Mouse (Mus musculus) layer of hippocampus, adult 9-11 months (tissue): ENCODE results near the gene Mmgt2.

ENCODE experiments used
- DNase-seq: peaks from one replicate; pipeline ENCODE4 v3.0.0; 2022

Gene Mmgt2

DNA sequence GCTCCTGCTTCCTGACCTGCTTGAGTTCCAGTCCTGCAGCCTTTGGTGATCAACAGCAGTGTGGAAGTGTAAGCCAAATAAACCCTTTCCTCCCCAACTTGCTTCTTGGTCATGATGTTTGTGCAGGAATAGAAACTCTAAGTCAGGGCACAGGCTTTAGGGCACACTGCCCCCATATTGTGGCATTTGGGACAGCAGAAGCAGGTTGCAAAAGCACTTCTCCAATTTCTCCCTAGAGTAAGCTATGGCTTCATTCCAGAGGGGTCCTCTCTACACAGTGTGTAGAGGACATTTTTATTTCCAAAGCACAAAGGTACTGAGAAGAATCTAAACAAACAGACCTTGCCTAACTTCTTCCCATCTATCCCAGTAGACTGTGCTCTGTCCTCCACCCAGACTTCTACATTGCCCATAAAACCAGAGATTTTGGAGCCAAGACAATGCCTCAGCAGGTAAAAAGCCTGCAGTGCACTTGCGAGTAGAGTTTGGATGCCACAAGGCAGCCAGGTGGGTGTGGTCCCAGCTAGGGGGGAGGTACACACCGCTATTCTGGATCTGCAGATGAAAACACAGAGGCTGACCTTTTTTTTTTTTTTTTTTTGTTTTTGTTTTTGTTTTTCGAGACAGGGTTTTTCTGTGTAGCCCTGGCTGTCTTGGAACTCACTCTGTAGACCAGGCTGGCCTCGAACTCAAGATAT lies 26.7 kb upstream of the Mmgt2 start:
- DNase-seq: no peak

DNA sequence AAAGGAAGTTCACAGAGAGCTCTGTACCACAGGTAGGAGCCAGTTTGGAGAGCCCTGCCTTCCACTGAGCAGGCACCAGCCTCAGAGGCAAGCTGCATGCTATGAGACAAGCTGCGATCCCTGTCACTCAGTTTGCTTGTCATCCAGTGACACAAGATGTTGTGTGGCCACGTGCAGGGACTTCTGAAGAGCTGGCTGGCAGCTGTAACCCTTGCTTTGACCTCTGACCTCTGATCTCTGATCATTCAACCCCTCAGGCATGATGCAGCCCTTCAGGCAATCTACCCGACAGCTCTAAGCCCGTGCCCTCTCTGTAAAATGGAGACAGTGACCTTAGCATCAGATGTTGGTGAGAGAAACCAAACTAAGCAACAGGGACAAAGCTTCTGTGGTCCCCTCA lies 25.6 kb upstream of the Mmgt2 start:
- no peak for DNase-seq

DNA sequence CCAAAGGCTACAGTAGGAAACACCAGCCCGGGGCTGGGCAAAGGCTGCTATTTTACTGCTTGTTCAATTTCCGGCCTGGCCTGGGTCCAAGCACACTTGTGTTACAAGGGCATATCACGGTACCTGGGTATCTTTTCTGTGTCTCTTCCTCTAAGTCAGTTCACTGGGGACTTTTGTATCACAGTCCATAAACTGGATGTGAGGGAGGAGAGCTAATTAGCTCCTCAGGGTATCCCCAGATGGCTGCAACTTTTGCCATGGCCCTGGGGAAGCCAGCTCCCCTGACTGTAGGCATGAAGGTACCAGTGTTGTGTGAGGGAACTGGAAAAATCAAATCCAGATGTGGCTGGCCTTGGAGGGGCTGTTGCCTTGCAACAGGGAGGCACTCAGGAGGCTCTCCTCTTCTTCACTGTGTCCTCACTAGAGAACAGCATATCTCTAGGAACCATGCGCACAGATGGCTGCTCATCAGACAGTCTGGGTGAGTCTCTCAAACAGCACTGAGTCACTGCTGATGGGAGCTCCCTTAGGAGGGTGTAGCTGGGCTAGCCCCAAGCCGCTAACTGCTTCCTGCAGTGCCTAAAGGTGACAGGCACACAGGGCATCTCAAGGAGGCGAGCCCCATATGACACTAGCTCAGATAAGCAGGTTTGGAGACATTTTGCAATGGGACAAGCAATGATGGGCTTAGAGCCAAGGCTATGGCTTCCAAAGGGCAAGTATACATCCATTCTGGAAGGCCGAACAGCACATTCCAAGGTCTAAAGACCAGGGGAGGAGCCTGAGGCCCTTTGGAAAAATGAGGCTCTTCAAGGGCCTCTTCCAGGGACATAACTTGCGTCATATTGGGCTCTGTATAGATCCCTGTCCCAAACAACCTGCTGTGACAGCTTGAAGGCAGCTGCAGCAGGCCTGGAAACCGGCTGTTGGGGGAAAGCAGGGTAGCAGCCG lies 23.8 kb upstream of the Mmgt2 start:
- DNase-seq: peak; percentile 83

DNA sequence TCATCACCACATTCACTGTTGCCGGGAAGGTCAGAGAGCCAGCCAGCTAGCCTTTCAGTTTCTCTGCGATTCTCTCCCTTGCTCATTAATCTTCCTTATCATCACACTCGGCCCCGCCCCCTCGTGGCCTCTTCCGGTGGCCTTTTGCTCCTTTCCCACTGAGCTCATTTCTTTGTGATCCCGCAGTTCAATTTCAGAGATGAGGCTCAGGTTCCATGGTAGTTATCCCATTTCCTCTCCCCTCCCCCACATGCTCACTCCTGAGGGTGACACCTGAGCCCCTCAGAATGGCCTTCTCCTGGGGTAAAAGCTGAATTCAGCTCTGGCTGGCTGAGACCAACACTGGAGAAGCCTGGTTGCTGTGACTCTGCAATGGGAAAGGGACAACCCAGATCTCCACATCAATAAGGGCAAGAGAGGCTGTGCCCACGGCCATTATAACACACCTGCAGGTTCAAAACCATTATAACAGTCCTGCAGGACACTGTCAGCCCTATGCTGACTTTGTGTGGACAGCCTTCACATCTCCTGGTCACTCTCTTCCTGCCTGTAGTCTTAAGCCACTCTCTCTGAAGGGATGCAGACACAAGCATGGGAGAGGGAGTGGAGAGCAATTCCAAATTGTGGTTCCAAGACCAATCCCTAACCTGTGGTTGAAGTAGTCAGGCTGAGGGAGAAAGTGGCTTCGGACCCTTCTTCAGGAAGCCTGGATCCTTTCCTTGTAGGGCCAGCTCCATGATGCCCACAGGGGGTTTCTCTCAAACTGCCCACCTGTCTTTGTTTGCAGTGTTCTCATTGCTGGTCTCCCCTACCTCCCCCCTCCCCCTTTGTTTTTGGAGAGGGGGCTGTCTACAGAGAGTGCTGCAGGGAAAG lies 18.9 kb upstream of the Mmgt2 start:
- no peak for DNase-seq

DNA sequence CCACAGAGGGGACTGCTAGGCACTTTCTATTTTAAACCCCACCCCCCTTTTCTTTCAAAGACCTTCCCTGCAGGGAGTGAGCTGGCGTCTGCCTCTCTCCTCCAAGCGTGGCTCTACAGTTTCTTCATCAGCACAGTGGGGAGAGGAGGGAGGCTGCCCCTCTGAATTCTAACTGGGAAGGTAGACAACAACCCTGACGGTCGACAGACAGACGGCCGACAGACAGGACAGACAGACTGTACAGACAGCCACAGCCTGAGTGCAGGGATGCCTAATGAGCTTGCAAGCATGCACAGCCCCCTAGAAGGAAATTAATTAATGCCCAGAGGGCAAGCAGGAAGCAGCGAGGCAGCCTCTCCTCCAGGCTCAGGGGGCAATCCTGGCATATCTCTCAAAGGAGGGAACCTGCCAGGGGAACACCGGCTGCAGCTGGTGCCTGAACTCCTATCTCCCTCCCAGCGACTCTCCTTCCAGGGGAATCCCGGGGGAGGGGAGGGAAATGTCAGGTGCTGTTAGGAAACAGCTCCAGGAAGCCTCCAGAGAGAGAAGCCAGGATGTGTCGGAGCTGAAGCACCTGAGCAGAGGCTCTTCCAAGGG lies 18.1 kb upstream of the Mmgt2 start:
- DNase-seq: no peak

DNA sequence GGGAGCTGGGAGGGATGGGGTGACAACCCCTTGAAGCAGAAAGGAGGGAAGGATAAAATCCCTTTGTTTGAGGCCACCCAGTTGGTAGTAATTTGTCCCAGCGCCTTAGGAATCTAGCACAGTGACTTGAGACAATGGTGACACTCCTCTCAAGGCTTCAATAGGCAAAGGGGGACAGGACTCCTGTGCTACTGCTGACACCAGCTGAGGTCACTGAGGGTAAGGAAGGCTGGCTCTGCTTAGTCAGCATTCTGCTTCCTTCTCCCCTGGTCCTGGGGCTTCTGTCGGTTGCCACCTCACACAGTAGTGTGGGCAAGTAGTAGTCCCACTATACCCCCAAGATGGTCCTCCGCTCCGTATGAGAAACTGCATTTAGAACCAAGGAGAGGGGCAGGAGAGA lies 17.3 kb upstream of the Mmgt2 start:
- DNase-seq: no peak

DNA sequence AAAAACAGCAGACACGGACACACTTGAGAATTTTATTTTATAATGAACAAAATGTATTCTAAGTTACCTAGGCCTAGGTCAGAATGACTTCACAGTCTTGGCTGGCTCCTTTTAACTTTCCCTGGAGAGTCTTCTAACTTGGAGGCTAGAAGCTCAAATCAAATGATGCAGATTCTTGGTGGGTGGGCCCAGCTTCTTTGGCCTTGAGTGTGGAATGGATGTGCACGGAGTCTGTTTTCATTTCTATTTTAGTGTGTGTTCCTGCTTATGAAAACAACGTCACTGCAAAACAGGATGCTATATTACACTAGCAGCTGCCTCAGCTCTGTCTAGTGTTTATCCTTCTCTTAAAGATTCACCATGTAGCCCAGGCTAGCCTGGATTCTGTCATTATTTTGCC lies 13.1 kb upstream of the Mmgt2 start:
- no peak for DNase-seq

DNA sequence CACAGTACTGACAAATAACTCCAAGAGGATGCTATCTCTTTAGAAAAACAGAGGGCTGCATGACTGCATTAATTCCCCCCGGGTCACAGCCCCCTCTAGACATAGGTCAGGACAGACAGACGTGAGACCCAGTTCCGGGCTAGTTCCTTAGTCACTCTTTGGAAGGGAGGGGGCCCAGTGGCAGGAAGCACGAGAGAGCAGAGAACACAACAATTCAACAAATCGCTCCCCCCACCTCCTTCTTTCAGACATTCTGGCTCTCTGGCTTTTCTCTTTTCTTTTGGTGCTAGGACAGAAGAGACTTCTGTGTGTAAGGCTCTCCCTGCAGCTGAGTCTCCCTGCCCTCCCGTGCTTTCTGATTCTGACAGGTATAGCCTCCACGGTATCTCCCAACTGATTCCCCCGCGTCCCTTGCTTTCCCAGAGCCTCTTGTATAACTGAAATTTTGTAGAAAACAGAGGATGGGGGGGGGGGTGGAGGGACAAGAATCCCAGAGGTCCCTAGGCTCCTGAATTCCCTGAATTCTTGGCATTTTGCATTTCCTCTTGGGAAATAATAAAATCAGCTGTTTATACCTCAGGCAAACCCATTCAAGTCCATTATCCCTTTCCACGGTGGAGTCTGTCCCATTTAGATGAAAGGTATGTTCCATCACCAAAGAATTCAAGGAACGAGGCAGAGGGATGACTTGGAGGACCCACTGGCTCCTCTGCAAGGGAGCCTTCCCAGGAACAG lies 12.2 kb upstream of the Mmgt2 start:
- no peak for DNase-seq

DNA sequence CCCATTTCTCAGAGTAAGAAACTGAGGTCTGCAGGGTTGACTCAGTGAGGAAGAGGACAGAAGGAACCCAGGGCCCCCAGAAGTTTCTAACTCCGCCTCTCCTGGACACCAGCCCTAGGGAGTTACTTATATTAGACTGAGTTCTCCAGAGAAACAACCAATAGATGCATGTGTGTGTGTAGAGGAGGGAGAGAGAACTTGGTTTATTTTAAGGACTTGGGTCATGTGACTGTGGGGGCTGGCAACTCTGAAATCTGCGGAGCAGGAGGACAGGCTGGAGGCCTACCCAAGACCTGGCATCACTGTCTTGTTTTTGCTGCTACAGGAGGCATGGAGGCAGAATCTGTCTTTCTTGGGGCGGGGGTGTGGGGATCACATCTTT lies 11.6 kb upstream of the Mmgt2 start:
- peak; percentile 80 for DNase-seq

DNA sequence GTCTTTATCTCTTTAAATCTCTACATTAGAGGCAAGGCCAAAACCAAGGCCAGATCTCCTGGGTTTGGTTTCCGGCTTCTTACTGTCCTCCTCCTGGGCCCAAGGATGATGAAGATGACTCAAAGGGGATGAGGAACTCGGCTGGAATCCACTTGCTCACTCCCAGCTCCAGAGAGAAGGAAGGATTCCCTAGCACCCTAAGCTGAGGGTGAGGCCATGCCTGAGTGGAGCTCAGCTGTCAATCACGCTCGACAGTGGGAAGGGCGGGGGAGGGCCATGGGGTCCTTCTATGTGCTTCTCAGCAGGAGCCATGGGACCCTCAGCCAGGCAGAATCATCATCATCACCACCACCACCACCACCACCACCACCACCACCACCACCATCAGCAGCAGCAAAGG lies 11.1 kb upstream of the Mmgt2 start:
- DNase-seq: no peak

DNA sequence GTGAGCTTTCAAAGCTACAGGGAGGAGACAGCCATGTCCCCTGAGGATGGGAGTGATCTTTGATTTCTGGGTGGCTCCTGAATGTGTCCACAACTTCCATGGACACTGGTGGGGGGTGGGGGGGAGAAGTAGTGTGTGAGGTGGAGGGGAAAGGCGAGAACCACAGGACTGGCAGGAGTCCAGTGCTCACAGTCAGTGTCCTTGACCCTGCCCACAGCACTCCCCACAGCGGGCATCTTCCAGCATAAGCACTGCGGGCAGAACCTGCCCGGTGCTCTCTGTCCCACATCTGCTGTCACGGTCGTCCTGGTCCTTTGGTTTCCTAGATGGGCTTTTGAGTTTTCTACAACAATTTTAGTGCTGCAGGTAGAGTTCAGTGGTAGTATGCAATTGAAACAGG lies 10.7 kb upstream of the Mmgt2 start:
- no peak for DNase-seq

DNA sequence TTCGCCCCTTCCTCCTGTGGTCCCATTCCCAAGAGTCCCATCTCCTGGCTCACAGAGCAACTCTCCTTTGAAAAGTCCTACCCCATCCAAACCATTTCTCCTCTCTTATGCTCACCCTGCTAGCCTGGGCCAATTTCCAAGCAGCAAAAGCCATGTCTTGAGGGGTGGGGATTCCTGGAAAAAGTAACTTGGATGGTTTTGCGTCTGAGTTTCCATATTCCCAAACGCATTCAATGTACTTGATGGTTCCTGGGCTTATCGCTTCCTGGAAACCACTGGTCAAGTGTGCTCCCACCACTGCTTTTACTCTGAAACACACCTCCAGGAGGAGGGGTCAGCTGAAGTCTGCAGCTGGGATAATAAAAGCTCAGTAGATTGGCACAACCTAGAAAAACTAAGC lies 10.1 kb upstream of the Mmgt2 start:
- DNase-seq: no peak

DNA sequence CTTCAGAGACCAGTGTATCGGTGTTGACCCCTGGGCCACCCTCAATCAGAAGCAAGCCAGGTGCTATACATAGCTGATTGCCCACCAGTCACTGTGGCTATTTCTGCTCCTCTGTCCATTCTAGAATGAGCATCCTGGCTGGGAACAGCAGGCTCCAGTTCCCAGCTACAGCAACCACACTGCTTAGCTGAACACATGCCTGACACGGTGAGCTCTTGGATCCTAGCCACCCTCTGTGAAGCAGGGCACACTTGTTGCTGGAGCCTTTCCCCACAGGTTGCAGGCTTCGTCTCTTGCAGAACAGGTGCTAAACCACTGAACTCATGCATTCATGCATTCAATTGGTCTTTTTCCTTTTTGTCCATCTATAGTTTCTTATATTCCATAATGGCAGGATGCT lies 8.1 kb upstream of the Mmgt2 start:
- DNase-seq: no peak

DNA sequence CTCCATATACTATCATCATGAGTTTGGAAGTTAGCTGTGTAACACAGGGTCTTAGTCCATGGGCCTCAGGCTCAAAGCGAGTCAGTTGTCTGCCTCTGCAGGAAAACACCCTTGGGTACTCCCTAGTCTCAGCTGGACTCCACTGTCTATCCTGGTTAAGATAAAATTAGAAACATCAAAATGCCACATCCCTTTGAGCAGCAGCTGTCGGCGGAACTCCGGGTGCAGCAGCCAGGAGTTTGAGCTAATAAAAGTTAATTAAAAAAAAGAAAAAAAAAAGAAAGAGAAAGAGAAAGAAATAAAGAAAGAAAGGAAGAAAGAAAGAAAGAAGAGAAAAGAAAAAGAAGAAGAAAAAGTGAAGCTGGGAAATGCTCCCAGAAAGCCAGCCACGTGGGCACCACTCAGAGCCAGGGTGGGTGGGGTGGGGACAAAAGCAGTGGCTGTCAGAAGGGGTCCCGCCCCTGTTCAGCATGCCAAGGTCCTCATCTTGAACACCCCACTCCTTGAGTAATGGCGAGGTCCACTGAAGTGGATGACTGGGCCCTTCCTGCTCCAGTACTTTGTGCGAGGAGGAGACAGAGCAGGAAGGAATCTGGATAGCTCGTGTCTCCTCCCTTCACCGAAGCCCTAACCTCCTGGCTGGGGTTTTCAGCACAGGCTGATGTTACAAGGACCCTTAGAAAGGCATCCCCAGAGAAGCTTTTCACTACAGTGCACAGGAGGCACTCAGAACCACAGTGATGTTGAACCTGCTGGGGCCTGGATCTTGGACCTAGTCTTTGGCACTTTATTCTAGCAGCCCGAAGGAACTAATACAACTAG lies 6.2 kb upstream of the Mmgt2 start:
- no peak for DNase-seq

DNA sequence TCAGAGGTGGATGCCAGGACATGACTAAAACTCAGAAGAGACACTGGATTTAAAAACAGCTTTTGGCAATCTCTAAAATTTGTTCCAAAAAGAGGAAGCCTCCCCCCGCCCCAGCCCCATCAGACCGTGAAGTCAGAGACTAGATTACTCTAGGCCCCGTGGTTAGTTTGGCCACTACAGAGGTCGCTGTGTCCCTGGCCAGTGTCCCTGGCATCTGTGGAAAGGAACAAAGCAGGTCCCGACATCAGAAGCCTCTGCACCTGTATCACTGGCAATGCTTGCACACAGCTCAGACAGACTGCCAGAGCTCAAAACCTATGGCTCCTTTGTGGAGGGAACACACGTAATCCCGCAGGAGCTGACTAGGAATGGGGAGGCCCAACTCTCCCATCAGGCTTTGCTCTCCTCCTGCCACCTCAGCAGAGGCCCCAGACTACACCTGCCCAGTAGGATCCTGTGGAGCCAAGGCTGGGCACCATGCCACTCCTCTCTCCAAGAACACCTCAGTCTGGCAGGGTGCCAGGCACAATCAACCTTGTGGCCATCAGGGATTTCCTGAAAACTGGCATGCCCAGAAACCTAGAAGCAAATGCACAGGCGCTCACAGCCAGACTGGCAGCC lies 5.3 kb upstream of the Mmgt2 start:
- DNase-seq: no peak

DNA sequence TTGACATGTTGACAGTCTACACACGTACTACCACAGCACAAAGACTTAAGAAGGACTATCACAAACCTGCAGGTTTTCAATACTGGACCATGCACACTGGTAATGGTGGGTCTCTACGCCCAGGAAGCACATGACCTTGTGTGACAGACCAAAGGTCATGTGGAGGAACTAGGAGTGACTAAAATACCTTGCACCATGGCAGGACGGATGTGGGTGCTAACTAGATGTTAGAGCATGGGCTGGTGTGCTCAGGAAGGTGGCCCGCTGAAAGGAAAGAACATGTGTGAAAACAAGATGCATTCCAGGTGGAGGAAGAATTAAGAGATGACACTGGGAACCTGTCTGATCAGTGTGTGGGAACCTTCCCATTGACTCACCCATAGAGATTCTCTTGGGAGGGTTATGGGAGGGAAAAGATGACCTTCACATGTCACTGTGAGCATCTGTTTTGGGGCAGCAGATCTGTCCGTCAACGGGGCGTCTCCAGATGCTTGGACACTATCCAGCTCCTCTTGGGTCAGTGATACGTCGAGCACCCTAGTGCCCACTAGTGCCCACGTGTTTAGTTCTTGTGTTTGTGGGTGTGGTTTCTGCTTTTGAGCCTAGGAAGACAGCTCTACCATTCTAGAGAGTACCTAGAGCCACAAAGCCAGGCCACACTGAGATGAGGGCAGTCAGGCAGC lies 4.6 kb upstream of the Mmgt2 start:
- no peak for DNase-seq

DNA sequence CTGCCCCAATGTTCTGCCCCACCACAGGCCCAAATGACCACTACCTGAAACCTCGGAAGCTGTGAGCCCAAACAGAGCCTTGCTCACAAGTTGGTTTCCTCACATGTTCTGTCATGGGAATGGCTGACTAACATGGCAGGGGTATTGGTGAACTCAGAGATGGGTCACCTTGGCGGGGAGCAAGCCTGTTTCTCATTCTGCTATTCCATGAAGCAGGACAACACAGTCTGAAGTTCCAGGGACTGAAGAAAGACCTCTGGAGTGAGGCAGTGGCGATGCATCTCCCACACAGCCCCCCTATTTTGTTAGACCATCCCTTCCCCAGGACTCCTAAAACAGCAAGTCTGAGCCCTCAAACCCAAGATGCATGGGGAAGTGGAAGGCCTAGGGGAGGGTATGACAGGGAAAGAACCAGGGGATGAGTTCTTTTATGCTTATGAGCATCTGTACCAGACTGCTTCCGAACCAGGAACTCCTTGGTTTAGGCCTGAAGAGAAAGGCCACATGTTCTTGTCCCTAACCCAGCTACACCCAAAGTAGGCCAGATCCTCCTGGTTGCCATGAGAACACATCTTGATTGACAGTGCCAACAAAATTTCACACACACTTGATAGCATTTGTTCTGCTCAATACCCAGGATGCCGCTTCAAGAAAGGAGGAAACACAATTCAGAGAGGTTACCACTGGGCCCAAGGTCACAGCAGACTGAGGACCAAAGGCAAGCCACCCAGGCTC lies 3.7 kb upstream of the Mmgt2 start:
- DNase-seq: no peak

DNA sequence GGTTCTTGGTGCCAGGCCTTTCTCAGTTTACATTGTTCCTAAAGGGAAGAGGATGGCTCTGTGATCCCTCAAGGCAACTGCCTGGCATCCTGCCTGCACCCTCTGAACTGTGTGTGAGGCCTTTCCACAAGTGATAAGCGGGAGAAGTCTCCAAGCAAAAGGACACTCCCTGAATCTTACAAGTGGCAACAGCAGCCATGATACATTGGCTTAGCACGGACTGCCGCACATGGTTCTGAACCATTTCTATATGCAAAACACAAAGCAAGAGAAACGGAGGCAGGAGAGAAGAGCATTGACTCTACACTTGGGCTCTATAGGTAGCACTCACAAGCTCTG lies 3.2 kb upstream of the Mmgt2 start:
- DNase-seq: no peak

DNA sequence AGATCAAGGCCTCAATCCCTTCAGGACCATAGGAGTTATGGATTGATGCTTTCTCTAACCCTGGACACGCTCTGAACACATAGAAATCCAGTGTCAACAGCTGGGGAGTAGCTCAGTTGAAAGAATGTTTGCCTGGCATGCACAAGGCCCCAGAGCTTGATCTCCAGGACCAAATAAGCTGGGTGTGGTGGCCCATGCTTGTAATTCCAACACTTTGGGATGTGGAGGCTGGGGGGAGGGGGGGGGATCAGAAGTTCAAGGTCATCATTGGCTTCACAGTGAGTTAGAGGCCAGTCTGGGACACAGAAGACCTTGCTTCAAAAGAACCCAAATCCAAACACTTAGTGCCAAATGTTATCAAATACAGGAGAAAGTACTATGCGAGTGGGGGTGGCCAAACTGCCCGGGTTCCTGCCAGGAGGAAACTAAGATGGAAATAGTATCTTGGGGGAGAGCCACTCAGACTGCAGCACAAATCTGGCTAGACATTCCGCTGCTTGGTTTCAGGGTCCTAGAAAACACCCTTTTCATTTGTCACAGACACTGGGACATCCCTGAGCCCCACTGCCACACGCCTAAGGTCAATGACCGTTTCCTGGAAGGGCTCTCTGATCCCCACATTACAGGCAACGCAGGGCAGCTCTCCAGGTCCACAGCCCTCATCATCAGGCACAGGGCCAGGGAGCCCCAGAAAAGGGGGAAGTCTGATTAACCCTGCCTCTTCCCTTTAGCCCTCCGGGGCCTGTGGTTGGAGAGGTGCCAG lies 2.6 kb upstream of the Mmgt2 start:
- DNase-seq: peak; percentile 65
